8 mouse cellular contexts compared by ENCODE assay signal in the genomic region with DNA sequence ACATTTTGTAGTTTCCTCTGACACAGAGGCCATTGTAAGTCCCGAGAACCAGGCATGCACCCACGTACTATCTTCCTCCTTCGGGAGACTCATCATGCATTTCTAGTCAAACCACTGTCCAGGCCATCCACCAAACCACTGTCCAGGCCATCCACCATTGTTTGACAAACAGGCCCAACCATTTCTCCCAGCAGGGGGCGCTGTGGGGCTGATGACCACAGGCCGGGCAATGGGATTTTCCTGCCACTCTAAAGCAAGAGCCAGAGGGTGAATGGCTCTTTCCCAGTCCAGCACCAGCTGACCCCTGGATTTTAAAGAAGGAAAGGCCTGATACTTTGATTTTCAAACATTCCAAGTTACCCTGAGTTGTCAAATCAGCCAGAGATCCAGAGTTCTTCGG. TPM values are rescaled to one million over a fixed set of nuclear protein-coding genes. Genes with fewer than 3 reads are reported as not detected.
DNase-seq lines count a peak whose midpoint lies in the region; ATAC-seq lines count a peak whose summit lies in the region.

No protein-coding gene starts in this region.

- peaks cover 42% of the 10 kb centered on the region for H3K4me1 ChIP-seq in neural tube, embryonic 13.5 days (replicated peaks)

- no peaks in the 10 kb centered on the region for H3K9me3 ChIP-seq in neural tube, embryonic 13.5 days

- H3K4me2 ChIP-seq in neural tube, embryonic 13.5 days: no peak overlapping the region

- intact Hi-C loops in left cerebral cortex, postnatal 4 days (cut with DNase I): no loop called here

- ATAC-seq in neural tube, embryonic 13.5 days (ENCODE audit: low read depth): 0 out of 2 replicates have a peak, but pooled peaks have one; percentile 17

- no peak overlapping the region for H3K9ac ChIP-seq in neural tube, embryonic 13.5 days

- DNase-seq in frontal cortex, postnatal 36 days (ENCODE audit: low spot score in 2 of 2): peak; percentile 62 to 71
- DNase-seq in frontal cortex, postnatal 14 days (ENCODE audit: low spot score in 2 of 2): no peak
- DNase-seq in CD4-positive helper T cell, adult 2 months (ENCODE audit: low read depth, low spot score): peak; percentile 8
- DNase-seq in c-Kit-negative CD71-positive TER-119-positive erythroid progenitor cells, embryonic 14.5 days (ENCODE audit: low read depth, low spot score): peak; percentile 4
- DNase-seq in gastrocnemius, adult 8-10 months (ENCODE audit: low spot score in 2 of 2): peak; percentile 30 to 43
- DNase-seq in left cerebral cortex, postnatal 4 days: peak; percentile 74
- peak; percentile 61 for DNase-seq in thymus, postnatal 14 days

- H3K27me3 ChIP-seq in neural tube, embryonic 13.5 days: no peaks in the 10 kb centered on the region

- peak overlapping the region; percentile 74 for H3K27ac ChIP-seq in neural tube, embryonic 13.5 days (replicated peaks)

- H3K4me3 ChIP-seq in neural tube, embryonic 13.5 days: no peak overlapping the region

- WGBS in neural tube, embryonic 13.5 days: 70% methylated on average over 6 of the region's 6 CpGs

- H3K36me3 ChIP-seq in neural tube, embryonic 13.5 days: no peaks in the 10 kb centered on the region

RNA-seq across cellular contexts. Expression of a gene that starts 16.8 kb away (rescaled TPM):
- total RNA-seq in gastrocnemius, adult 8-10 months (2022): 1 to 10 TPM in 1 of 4 experiments, under 1 TPM in 3; 0.44 to 2.0 (median 0.51) TPM
- total RNA-seq in left cerebral cortex, postnatal 4 days (2021): 100 to 1,000 TPM; 197 to 218 TPM
- 18.8 and 22.5 TPM in 2 replicates for polyA plus RNA-seq in neural tube, embryonic 13.5 days (2015; fragmentation: Nextera tagmentation; extraction: Ambion mirVana)

Comparison
In these comparisons a context has a peak if more than half of its experiments do, and no peak if none do; other contexts are left out.
1. DNase-seq: peak in frontal cortex, postnatal 36 days (2 of 2), CD4-positive helper T cell, adult 2 months (single experiment), c-Kit-negative CD71-positive TER-119-positive erythroid progenitor cells, embryonic 14.5 days (single experiment), gastrocnemius, adult 8-10 months (2 of 2), left cerebral cortex, postnatal 4 days (single experiment) and thymus, postnatal 14 days (single experiment); none in frontal cortex, postnatal 14 days (0 of 2).
2. RNA of a gene that starts 16.8 kb away (total RNA-seq): 197 to 218 TPM in left cerebral cortex, postnatal 4 days; 0.44 to 2.0 TPM in gastrocnemius, adult 8-10 months; every median in the first group is over 10 times any median in the second.